In the genomic region with DNA sequence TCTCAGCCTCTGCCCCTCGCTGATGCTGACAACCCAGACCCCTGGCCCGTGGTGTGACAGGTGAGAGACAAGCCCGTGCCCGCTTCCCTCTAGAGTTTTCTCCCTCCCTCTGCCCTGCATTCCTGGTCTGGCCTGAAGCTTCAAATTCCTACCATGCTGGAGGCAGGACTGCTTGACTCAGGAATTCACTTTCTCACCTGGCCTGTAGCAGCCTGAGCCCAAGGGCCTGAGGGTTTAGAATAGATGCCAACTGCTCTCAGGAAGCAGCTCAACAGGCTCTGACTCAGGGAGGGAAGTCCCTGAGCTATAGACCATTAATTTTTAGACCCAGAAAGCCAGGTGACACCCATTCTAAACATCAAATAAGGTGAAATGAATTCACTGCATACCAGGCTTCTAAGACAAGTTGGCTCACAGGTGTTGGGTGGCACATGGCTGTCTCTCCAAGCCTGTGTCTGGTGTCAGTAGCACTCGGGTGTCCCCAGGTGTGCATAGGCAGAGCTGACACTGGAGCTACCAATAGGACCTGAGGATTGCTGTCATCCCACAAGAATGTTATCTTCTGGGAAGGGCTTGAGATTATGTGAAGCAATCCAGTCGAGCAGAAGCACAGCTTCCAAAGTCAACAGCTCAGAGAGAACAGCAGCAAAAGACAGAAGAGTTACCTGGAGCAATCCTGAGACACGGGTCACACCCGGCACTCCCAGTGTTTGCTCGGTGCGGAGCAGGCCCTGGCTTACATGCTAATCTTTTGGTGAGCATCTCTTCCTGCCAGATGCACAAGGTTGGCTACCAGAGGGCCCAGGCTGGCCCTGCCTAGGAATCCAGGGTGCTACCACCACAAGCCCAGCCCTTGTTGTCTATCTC, we compare ENCODE assay signal across 13 mouse cellular contexts. TPM values are rescaled to one million over a fixed set of nuclear protein-coding genes. Genes with fewer than 3 reads are reported as not detected.
DNase-seq lines count a peak whose midpoint lies in the region; TF ChIP-seq lines count a peak whose summit lies in the region.
"Had no signal": no experiment of that assay in that cellular context is flagged by ENCODE, and none has a peak within 500 bp of the region (broad histone marks: within the 10 kb centered on the region; RNA-seq: fewer than 3 reads in every experiment).

No protein-coding gene starts in this region.

- intact Hi-C loops in gastrocnemius, adult 2 months (cut with DNase I): loop anchor here (5.0 kb wide), 2 partner anchors 39 to 134 kb away; no protein-coding TSS in a partner anchor

- H3K4me3 ChIP-seq in gastrocnemius, adult 2 months: no peak overlapping the region
- H3K4me3 ChIP-seq: forebrain, embryonic 15.5 days; heart, adult 2 months; limb, embryonic 12.5 days had no signal

- DNase-seq in gastrocnemius, adult 2 months: peak; percentile 20
- no peak for DNase-seq in gastrocnemius, postnatal 25 days
- peak; percentile 94 for DNase-seq in fat pad, adult 2 months (ENCODE audit: extremely low read depth, low read depth, low spot score)
- DNase-seq in kidney, postnatal 25 days: peak; percentile 12 to 45
- DNase-seq in lung, postnatal 25 days (ENCODE audit: low spot score): peak; percentile 30
- no peak for DNase-seq in adrenal gland, postnatal 14 days
- no peak for DNase-seq in adrenal gland, postnatal 4 days (ENCODE audit: low spot score in 2 of 2)
- DNase-seq in layer of hippocampus, postnatal 10 days (ENCODE audit: low spot score in 2 of 2): no peak
- DNase-seq: cerebellum, adult 18-20 months; right cerebral cortex, postnatal 4 days had no signal

- H3K27ac ChIP-seq in gastrocnemius, adult 2 months: peak overlapping the region; percentile 73; the same call in 1 of the 2 replicates
- H3K27ac ChIP-seq: forebrain, embryonic 15.5 days; heart, adult 2 months; limb, embryonic 12.5 days had no signal

- TF ChIP-seq CTCF in gastrocnemius, adult 2 months (IDR thresholded peaks at IDR 0.05): no peak

RNA-seq across cellular contexts. Expression of a gene that starts 50.5 kb away (rescaled TPM):
- 1 to 10 TPM; 3.0 to 4.1 TPM for total RNA-seq in gastrocnemius, adult 2 months (2021)
- 1 to 10 TPM; 3.4 to 3.8 TPM for total RNA-seq in gastrocnemius, postnatal 25 days (2021)
- 6.7 and 10.5 TPM in 2 replicates for total RNA-seq in adrenal gland, postnatal 14 days (2021)
- total RNA-seq in adrenal gland, postnatal 4 days (2021): 10 to 100 TPM in 1 of 2 experiments, 1 to 10 TPM in 1; 6.6 to 15.7 TPM
- total RNA-seq in layer of hippocampus, postnatal 10 days (2021): 10 to 100 TPM; 14.0 to 20.9 TPM

Comparison
In these comparisons a context has a peak if more than half of its experiments do, and no peak if none do; other contexts are left out.
1. DNase-seq: peak in gastrocnemius, adult 2 months (single experiment), fat pad, adult 2 months (single experiment), kidney, postnatal 25 days (2 of 2) and lung, postnatal 25 days (single experiment); none in gastrocnemius, postnatal 25 days (single experiment), adrenal gland, postnatal 14 days (single experiment), adrenal gland, postnatal 4 days (0 of 2) and layer of hippocampus, postnatal 10 days (0 of 2).